Mouse (Mus musculus) stomach, postnatal 0 days (tissue): ENCODE measurements at regions not wholly inside any gene's neighbourhood (a gene's known extent, or its start where the extent isn't known, plus 50 kb on each side); places are given as distances from the start of the nearest gene placed in this dataset.

Source experiments
- ATAC-seq: fragments of 200-750 bp; cut with Nextera tagmentation; 2 replicates; pipeline ENCODE4 v1.8.0; 2017; ENCODE audit not compliant: low FRiP score, low TSS enrichment
- DNase-seq: peaks from one replicate; pipeline ENCODE4 v3.0.0-alpha.2; 2016; ENCODE audit warnings: low spot score
- H3K27ac ChIP-seq: fragments of 300-500 bp; sonication (generic); replicated peaks from 2 replicates; pipeline ENCODE4 v1.5.1; 2014; ENCODE audit warnings: mild to moderate bottlenecking, control low read depth
- H3K27me3 ChIP-seq: fragments of 300-500 bp; sonication (generic); 2 replicates; pipeline ENCODE4 v1.6.1; 2014; ENCODE audit warnings: low read length; ENCODE audit not compliant: control insufficient read depth, insufficient read depth
- H3K36me3 ChIP-seq: fragments of 300-500 bp; sonication (generic); 2 replicates; pipeline ENCODE4 v1.6.1; 2014; ENCODE audit warnings: low read length, mixed read lengths; ENCODE audit not compliant: control insufficient read depth, insufficient read depth
- H3K4me1 ChIP-seq: fragments of 300-500 bp; sonication (generic); replicated peaks from 2 replicates; pipeline ENCODE4 v1.6.1; 2014; ENCODE audit warnings: antibody characterized with exemption; ENCODE audit not compliant: control insufficient read depth, insufficient read depth
- H3K4me2 ChIP-seq: fragments of 300-500 bp; sonication (generic); replicated peaks from 2 replicates; pipeline ENCODE4 v1.6.1; 2014; ENCODE audit warnings: low read depth, mild to moderate bottlenecking, control low read depth, moderate library complexity
- H3K4me3 ChIP-seq: fragments of 300-500 bp; sonication (generic); 2 replicates; pipeline ENCODE4 v1.5.1; 2014; ENCODE audit warnings: low read depth, low read length, control low read depth
- H3K9ac ChIP-seq: fragments of 300-500 bp; sonication (generic); 2 replicates; pipeline ENCODE4 v1.6.1; 2014; ENCODE audit warnings: mild to moderate bottlenecking, low read length, control low read depth, mixed read lengths
- H3K9me3 ChIP-seq: fragments of 300-500 bp; sonication (generic); 2 replicates; pipeline ENCODE4 v1.6.1; 2016; ENCODE audit warnings: low read length; ENCODE audit not compliant: control insufficient read depth
- CTCF ChIP-seq: IDR thresholded peaks from 2 replicates; pipeline ENCODE4 v1.5.1; 2016; ENCODE audit warnings: antibody characterized with exemption, low read depth, mild to moderate bottlenecking, moderate library complexity
- EP300 ChIP-seq: optimal IDR thresholded peaks from 2 replicates; pipeline ENCODE3; 2016; ENCODE audit warnings: antibody characterized with exemption
- WGBS: fragments of 180-500 bp; shearing (Covaris S2); extraction: QIAGEN DNeasy Blood & Tissue Kit; methylation state at CpG from one replicate; pipeline ENCODE4 v1.1.7; 2014; 5-methylcytosine and 5-hydroxymethylcytosine counted together

DNA sequence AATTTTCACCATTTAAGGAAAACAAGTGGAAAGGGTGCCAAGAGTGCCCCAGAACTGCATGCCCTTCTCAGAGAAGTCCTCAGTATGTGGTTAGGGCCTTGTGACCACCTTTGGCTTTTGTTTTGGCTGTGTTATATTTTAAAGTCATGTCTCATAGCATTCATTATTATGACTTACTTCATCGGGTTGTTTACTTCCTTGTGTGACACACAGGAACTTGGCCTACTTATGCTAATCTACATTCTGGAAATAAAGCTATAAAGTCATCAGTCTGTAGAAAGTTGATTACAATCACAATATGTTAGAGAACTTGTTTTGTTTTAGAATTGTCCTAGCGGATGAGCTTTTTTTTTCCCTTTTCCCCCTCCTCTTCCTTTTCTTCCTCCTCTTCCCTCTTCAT, 236.3 kb downstream of the Mef2c start:
- TF ChIP-seq EP300, result no peak
- TF ChIP-seq CTCF, result no peak
- H3K27me3 ChIP-seq, result peaks cover 9% of the 10 kb centered on the region; the same call in 1 of the 2 replicates
- H3K9ac ChIP-seq, result no peak overlapping the region
- H3K4me1 ChIP-seq, result no peaks in the 10 kb centered on the region
- H3K4me2 ChIP-seq, result no peak overlapping the region
- no peaks in the 10 kb centered on the region for H3K9me3 ChIP-seq
- no peak overlapping the region for H3K27ac ChIP-seq
- H3K4me3 ChIP-seq, result no peak overlapping the region
- ATAC-seq (no peak), DNase-seq (no peak)
- H3K36me3 ChIP-seq, result no peaks in the 10 kb centered on the region
- 36% methylated on average over 2 of the region's 2 CpGs for WGBS

GRCm38 (mm10) chr13:83740771-83741170, 236.9 kb downstream of the Mef2c start:
- no peaks in the 10 kb centered on the region for H3K36me3 ChIP-seq
- no peak overlapping the region for H3K4me2 ChIP-seq
- H3K4me3 ChIP-seq, result no peak overlapping the region
- ATAC-seq (no peak), DNase-seq (no peak)
- H3K9me3 ChIP-seq, result no peaks in the 10 kb centered on the region
- 29% methylated on average over 4 of the region's 4 CpGs for whole genome bisulfite sequencing
- H3K9ac ChIP-seq, result no peak overlapping the region
- no peaks in the 10 kb centered on the region for H3K4me1 ChIP-seq
- peaks cover 10% of the 10 kb centered on the region; the same call in 1 of the 2 replicates for H3K27me3 ChIP-seq
- no peak overlapping the region for H3K27ac ChIP-seq
- TF ChIP-seq EP300 (no peak), CTCF (no peak)

GRCm38 (mm10) chr13:83741591-83742021, 237.8 kb downstream of the Mef2c start:
- no peak for ATAC-seq
- no peak for DNase-seq
- no peaks in the 10 kb centered on the region for H3K4me1 ChIP-seq
- peaks cover 13% of the 10 kb centered on the region; the same call in 1 of the 2 replicates for H3K27me3 ChIP-seq
- H3K9ac ChIP-seq, result no peak overlapping the region
- H3K27ac ChIP-seq, result no peak overlapping the region
- WGBS, result 48% methylated on average over 7 of the region's 7 CpGs
- H3K9me3 ChIP-seq, result no peaks in the 10 kb centered on the region
- no peaks in the 10 kb centered on the region for H3K36me3 ChIP-seq
- H3K4me2 ChIP-seq, result no peak overlapping the region
- H3K4me3 ChIP-seq, result no peak overlapping the region
- TF ChIP-seq CTCF (no peak), EP300 (no peak)

DNA sequence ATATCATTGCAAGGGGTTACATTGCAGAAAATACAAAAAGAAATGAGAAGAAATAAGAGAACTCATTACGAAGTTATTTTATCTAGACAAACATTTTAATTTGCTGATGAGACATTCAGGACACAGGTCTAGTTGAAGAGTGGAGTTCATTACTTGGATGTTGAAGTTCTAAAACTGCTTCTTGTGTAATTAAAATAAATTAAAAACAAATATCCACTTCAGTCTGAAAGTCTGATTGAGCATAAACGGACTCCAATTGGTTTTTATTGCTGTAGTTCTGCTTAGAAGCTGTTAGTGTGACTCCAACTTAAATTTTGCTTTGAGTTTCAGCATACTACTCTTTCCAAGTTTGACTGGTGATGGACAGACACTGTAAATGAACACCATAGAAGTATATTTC, 238.3 kb downstream of the Mef2c start:
- Histone ChIP-seq H3K36me3 (no peaks in the 10 kb centered on the region), H3K4me3 (no peak overlapping the region), H3K4me2 (no peak overlapping the region), H3K4me1 (no peaks in the 10 kb centered on the region), H3K9me3 (no peaks in the 10 kb centered on the region), H3K27me3 (peaks cover 13% of the 10 kb centered on the region; the same call in 1 of the 2 replicates), H3K9ac (no peak overlapping the region), H3K27ac (no peak overlapping the region)
- DNase-seq, result no peak
- ATAC-seq, result no peak
- TF ChIP-seq CTCF, result no peak
- TF ChIP-seq EP300, result no peak
- 70% methylated on average over 2 of the region's 2 CpGs for WGBS

DNA sequence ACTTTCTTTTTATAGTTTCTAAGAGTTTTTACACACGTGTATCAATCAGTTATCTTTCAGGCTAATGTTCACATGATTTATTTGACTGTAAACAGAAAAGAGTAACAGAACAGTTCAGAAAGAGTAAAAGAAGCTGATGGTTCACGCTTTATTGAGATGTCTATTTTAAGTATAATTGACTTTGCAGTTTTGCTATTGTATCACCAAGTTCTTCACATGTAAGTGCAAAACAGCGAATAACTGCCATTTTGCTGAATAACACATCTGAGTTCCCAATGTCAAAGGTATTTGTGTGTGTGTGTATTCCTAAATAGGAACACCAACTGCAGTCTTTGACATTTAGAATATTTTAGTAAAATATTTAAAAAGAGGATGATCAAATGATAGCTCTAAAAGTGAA, 238.7 kb downstream of the Mef2c start:
- Histone ChIP-seq H3K27ac (no peak overlapping the region), H3K4me1 (no peaks in the 10 kb centered on the region), H3K4me2 (no peak overlapping the region), H3K4me3 (no peak overlapping the region), H3K27me3 (peaks cover 13% of the 10 kb centered on the region; the same call in 1 of the 2 replicates), H3K9ac (no peak overlapping the region), H3K9me3 (no peaks in the 10 kb centered on the region), H3K36me3 (no peaks in the 10 kb centered on the region)
- WGBS, result 68% methylated on average over 3 of the region's 3 CpGs
- DNase-seq (no peak), ATAC-seq (no peak)
- TF ChIP-seq CTCF, result no peak
- TF ChIP-seq EP300, result no peak

DNA sequence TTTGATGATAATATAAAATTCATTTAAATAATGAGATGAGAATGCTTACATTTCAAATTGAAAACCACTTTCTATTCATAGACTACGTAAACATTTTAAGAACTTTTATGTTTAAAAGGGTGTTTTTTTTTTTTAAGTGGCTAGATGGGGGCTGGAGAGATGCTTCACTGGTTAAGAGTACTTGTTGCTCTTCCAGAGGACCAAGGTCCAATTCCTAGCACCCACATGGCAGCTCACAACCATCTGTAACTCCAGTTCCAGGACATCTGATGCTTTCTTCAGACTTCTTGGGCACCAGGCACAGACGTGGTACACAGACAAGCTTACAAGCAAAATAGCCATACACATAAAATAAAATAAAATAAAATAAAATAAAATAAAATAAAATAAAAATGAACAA, 239.5 kb downstream of the Mef2c start:
- DNase-seq (no peak), ATAC-seq (no peak)
- Histone ChIP-seq H3K27me3 (peaks cover 7% of the 10 kb centered on the region; the same call in 1 of the 2 replicates), H3K9me3 (no peaks in the 10 kb centered on the region), H3K9ac (no peak overlapping the region), H3K27ac (no peak overlapping the region), H3K4me3 (no peak overlapping the region), H3K36me3 (no peaks in the 10 kb centered on the region), H3K4me1 (no peaks in the 10 kb centered on the region), H3K4me2 (no peak overlapping the region)
- WGBS, result 88% methylated on average over 2 of the region's 2 CpGs
- TF ChIP-seq EP300 (no peak), CTCF (no peak)
